Mouse (Mus musculus) left cerebral cortex, postnatal 10 days (tissue): ENCODE data around the gene Rab7b. TPM values are rescaled to one million over a fixed set of nuclear protein-coding genes. Genes with fewer than 3 reads are reported as not detected.

ENCODE experiments used
- DNase-seq, 2 experiments: peaks; one replicate each; pipeline ENCODE4 v3.0.0; 2021 to 2022; ENCODE audit warnings: low spot score in 2 of 2, mixed read lengths in 1 of 2; ENCODE audit errors: extremely low spot score in 1 of 2
- intact Hi-C: fragments of 180-260 bp; cut with DNase I; formaldehyde crosslinking; loops from one replicate; pipeline ENCODE4 v1.15.1; 2025
- total RNA-seq, 2 experiments: library from RNA; stranded (reverse); gene quantifications; 2 replicates each; pipeline ENCODE4 v1.2.3; 2021

Rab7b gene
- total RNA-seq, result 1 to 10 TPM; 2.3 to 2.4 TPM

GRCm38 (mm10) chr1:131688475-131688874 lies at the start of gene Rab7b:
Gene Rab7b (plus strand): TSS chr1:131688695.
- peak in 1 of 2 experiments; percentile 63 for DNase-seq
- intact Hi-C loops, result no loop called here

GRCm38 (mm10) chr1:131640062-131640461 lies 48.4 kb upstream of the Rab7b start:
- intact Hi-C loops, result no loop called here
- DNase-seq, result no peak

GRCm38 (mm10) chr1:131641565-131641964 lies 46.9 kb upstream of the Rab7b start:
- DNase-seq, result no peak
- intact Hi-C loops, result no loop called here

GRCm38 (mm10) chr1:131642251-131642650 lies 46.2 kb upstream of the Rab7b start:
- no peak for DNase-seq
- intact Hi-C loops, result no loop called here

DNA sequence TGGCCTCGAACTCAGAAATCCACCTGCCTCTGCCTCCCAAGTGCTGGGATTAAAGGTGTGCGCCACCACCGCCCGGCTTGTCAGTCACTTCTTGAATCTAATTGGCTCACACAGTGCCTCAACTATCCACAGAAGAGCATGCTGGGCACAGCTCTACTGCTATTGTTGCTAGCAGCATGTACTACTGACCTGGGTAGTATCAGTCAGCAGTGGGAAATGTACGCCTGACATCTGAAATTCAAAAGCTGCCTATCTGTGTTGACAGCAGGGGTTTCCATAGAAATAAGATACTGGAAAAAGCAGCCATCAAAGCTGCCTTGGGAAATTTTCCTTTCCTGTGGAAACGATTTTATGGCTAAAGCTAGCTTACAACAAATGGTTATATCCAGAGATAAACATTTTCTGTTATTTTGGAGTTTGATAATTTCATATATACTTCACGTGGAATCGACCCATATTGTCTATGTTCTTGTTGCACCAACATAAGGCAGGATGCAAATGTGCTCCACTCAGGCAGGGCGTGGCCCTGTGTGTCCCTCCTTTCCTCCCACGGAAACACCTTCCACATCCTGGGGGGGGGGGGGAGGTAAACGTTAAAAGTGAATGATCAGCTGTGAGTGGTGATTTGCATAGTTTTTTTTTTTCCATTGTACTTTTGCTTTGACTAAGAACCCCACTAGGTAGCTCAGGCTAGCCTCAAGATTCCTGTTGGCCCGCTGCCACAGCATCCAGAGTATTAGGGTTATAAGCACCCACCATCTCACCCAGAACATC lies 35.6 kb upstream of the Rab7b start:
- intact Hi-C loops, result no loop called here
- no peak for DNase-seq

GRCm38 (mm10) chr1:131655601-131656000 lies 32.9 kb upstream of the Rab7b start:
- intact Hi-C loops, result loop anchor here (5.0 kb wide), 1 partner anchor 108 kb away; no protein-coding TSS in a partner anchor
- DNase-seq, result no peak

DNA sequence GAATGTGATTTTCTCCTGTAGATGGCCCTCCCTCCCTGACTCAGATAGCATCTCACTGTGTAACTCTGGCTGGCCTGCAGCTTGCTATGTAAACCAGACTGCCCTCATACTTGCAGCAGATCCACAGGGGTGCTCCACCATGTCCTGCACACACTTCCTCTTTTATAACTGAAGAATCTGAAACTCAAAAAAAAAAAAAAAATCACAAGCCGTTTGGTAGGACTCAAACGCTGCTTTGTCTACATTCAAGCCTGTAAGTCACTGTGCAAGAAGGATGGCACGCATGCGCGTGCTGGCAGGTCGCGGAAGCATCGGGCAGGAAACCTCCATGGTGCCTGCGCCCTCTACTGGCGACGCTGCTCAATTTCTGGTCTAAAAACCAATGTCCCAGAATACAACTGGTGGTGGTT lies 30.5 kb upstream of the Rab7b start:
- DNase-seq, result peak; percentile 89 to 93
- intact Hi-C loops, result loop anchor here (5.0 kb wide), 1 partner anchor 111 kb away; no protein-coding TSS in a partner anchor

DNA sequence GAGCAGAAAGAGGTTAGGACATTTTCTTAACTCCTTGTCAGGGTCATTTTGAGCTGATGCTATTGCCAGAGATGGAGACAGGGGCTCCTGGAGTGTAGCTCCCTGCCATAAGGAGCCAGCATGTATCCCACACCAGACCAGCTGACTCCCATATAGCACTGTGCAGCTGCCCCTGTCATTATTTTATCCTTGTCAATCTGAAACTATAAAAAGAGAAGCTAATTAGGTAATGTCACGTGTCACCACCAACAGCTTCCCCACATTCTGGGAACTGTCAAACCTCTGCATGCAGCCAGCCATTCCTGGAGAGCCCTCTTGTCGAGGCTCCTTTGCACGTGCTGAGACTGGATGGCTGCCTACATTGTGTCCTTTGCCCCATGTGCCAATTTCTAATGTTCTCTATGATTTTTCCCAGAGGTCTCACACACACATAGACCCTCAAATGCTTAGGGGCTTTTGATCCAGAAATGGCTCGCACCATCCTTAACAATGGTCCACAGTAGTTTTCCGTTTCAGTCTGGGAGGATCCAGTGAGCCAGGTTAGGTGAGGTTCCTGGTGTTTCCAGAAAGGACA lies 28.9 kb upstream of the Rab7b start:
- intact Hi-C loops, result loop anchor here (5.0 kb wide), 1 partner anchor 112 kb away; no protein-coding TSS in a partner anchor
- DNase-seq, result no peak

GRCm38 (mm10) chr1:131660266-131660665 lies 28.2 kb upstream of the Rab7b start:
- intact Hi-C loops, result no loop called here
- no peak for DNase-seq

GRCm38 (mm10) chr1:131660716-131661472 lies 27.6 kb upstream of the Rab7b start:
- intact Hi-C loops, result no loop called here
- DNase-seq, result no peak

GRCm38 (mm10) chr1:131661749-131662148 lies 26.7 kb upstream of the Rab7b start:
- intact Hi-C loops, result no loop called here
- DNase-seq, result no peak

GRCm38 (mm10) chr1:131663286-131663995 lies 25.1 kb upstream of the Rab7b start:
- intact Hi-C loops, result no loop called here
- DNase-seq, result no peak

- intact Hi-C loops, result no loop called here
- DNase-seq, result no peak
Observed at GRCm38 (mm10) chr1:131664136-131664535, 24.4 kb upstream of the Rab7b start.

- DNase-seq, result no peak
- intact Hi-C loops, result no loop called here
Observed at GRCm38 (mm10) chr1:131665886-131666285, 22.6 kb upstream of the Rab7b start.

DNA sequence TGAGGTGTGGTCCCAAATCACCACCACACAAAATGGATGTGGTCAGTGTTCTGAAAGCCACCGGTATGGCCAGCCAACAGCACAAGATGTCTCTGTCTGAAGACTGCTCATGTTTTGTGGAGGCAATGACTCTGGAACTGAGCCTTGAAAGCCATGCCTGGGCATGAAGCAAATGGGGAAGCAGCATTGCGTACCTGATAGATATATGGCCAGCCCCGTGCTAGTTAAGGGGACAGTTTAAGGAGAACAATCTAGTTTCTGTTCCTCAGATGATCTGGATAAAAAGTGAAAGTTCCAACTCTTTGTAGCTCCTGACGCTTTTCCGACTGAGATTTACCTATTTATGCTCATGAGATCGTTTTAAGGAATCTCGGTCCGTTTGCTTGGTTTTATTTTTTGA lies 17.4 kb upstream of the Rab7b start:
- no peak for DNase-seq
- intact Hi-C loops, result no loop called here

- intact Hi-C loops, result no loop called here
Observed at GRCm38 (mm10) chr1:131672361-131672760, 16.1 kb upstream of the Rab7b start.

DNA sequence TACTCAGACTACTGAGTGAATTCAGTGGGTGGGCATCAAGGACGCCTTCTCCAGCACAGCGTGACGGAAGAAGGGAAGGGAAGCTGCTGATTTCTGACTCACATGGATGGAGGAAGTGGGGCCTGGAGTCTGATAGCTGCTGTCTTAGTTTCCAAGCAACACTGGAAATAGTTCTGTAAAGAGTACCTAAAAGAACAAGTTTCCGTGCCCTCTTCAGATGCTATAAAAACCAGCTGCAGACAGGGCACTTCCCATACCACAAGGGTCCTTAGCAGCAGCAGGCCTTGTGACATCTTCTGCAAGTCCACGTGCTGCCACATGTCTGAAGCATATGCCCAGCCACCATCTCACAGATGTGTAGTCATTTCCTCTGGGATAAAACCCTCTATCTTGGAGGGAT lies 8.9 kb upstream of the Rab7b start:
- intact Hi-C loops, result no loop called here
- no peak for DNase-seq

More at GRCm38 (mm10) chr1:131672361-131672760, 16.1 kb upstream of the Rab7b start:
- DNase-seq, result no peak

GRCm38 (mm10) chr1:131687739-131688138 lies 756 bp upstream of the Rab7b start:
- intact Hi-C loops, result no loop called here
- DNase-seq, result no peak

- DNase-seq, result no peak
- intact Hi-C loops, result no loop called here
Observed at GRCm38 (mm10) chr1:131689016-131689415, 521 bp downstream of the Rab7b start.
